Mouse (Mus musculus) CH12.LX (cell line): ENCODE data around the gene Ccdc141. TPM values are rescaled to one million over a fixed set of nuclear protein-coding genes. Genes with fewer than 3 reads are reported as not detected.

ENCODE experiments used
- DNase-seq: peaks from one replicate; pipeline ENCODE4 v3.0.0-alpha.2; 2013; ENCODE audit errors: extremely low read depth
- H3K27ac ChIP-seq: 2 replicates; pipeline ENCODE4 v1.5.1; 2012; ENCODE audit warnings: low read depth, mild to moderate bottlenecking, control low read depth, moderate library complexity; ENCODE audit not compliant: insufficient read depth
- H3K27me3 ChIP-seq: replicated peaks from 2 replicates; pipeline ENCODE3; 2012; ENCODE audit warnings: inconsistent platforms
- H3K36me3 ChIP-seq, 2 experiments: replicated peaks in 1 of 2; 2 replicates each; pipeline versions ENCODE3 to v1.6.1; 2012; ENCODE audit warnings: inconsistent platforms in 1 of 2, low read length in 1 of 2, mild to moderate bottlenecking in 1 of 2, mixed read lengths in 1 of 2, moderate library complexity in 1 of 2; ENCODE audit not compliant: control insufficient read depth in 1 of 2, insufficient read depth in 1 of 2
- H3K4me1 ChIP-seq, 2 experiments: 2 replicates each; pipeline ENCODE4 v1.6.1; 2012; ENCODE audit warnings: inconsistent platforms in 1 of 2, moderate library complexity in 1 of 2; ENCODE audit not compliant: insufficient read depth in 2 of 2, control insufficient read depth in 1 of 2
- H3K4me2 ChIP-seq: 2 replicates; pipeline ENCODE4 v1.6.1; 2012; ENCODE audit warnings: low read depth, mild to moderate bottlenecking, control low read depth; ENCODE audit not compliant: poor library complexity, insufficient read depth, severe bottlenecking
- H3K4me3 ChIP-seq, 3 experiments: fragments of 150-350 bp in 1 of 3; sonication (generic) in 1 of 3; replicated peaks in 1 of 3; 2 replicates each; pipeline versions ENCODE3 to v1.5.1; 2011 to 2012; ENCODE audit warnings: low read depth in 2 of 3, low read length in 2 of 3, mild to moderate bottlenecking in 2 of 3, moderate library complexity in 2 of 3, control low read depth in 1 of 3, improper control_type of control experiment in 1 of 3, inconsistent platforms in 1 of 3, mixed read lengths in 1 of 3; ENCODE audit not compliant: poor library complexity in 1 of 3
- H3K79me2 ChIP-seq: replicated peaks from 2 replicates; pipeline ENCODE4 v1.6.1; 2012; ENCODE audit warnings: mild to moderate bottlenecking, moderate library complexity; ENCODE audit not compliant: control insufficient read depth, poor library complexity, insufficient read depth, severe bottlenecking; ENCODE audit errors: extremely low read depth
- H3K9ac ChIP-seq: 2 replicates; pipeline ENCODE4 v1.6.1; 2012; ENCODE audit warnings: low read depth, mild to moderate bottlenecking, control low read depth, moderate library complexity; ENCODE audit not compliant: insufficient read depth
- H3K9me3 ChIP-seq: replicated peaks from 2 replicates; pipeline ENCODE3; 2012; ENCODE audit warnings: low read length, inconsistent platforms, mixed read lengths
- CHD1 ChIP-seq: IDR thresholded peaks from 2 replicates; pipeline ENCODE4 v1.6.1; 2012; ENCODE audit warnings: low read depth, low read length, improper control_type of control experiment, inconsistent platforms
- CHD2 ChIP-seq: IDR thresholded peaks from 2 replicates; pipeline ENCODE4 v1.6.1; 2011; ENCODE audit warnings: low read length, improper control_type of control experiment
- CTCF ChIP-seq, 2 experiments: IDR thresholded peaks in 1 of 2; conservative IDR thresholded peaks in 1 of 2; 2 replicates each; pipeline ENCODE4 v1.5.1; 2011 to 2012; ENCODE audit warnings: low read depth in 2 of 2, low read length in 2 of 2, improper control_type of control experiment in 1 of 2, inconsistent platforms in 1 of 2, mild to moderate bottlenecking in 1 of 2, moderate library complexity in 1 of 2
- ELF1 ChIP-seq: IDR thresholded peaks from 2 replicates; pipeline ENCODE4 v1.6.1; 2014; ENCODE audit warnings: low read depth, mild to moderate bottlenecking, inconsistent platforms, low read length, improper control_type of control experiment
- GABPA ChIP-seq: IDR thresholded peaks from 2 replicates; pipeline ENCODE4 v1.6.1; 2012; ENCODE audit warnings: low read depth, low read length, improper control_type of control experiment, inconsistent platforms; ENCODE audit not compliant: insufficient replicate concordance
- JUN ChIP-seq: IDR thresholded peaks from 2 replicates; pipeline ENCODE4 v1.6.1; 2011; ENCODE audit warnings: low read depth, mild to moderate bottlenecking, low read length, improper control_type of control experiment, moderate library complexity; ENCODE audit not compliant: insufficient read depth
- JUND ChIP-seq: conservative IDR thresholded peaks from 2 replicates; pipeline ENCODE4 v1.6.1; 2011; ENCODE audit warnings: low read depth, low read length, improper control_type of control experiment
- KAT2A ChIP-seq: IDR thresholded peaks from 2 replicates; pipeline ENCODE4 v1.6.1; 2012; ENCODE audit warnings: low read length, improper control_type of control experiment, inconsistent platforms; ENCODE audit not compliant: insufficient replicate concordance
- MAX ChIP-seq: IDR thresholded peaks from 2 replicates; pipeline ENCODE4 v1.6.1; 2011; ENCODE audit warnings: low read length, improper control_type of control experiment
- MAZ ChIP-seq: IDR thresholded peaks from 2 replicates; pipeline ENCODE4 v1.6.1; 2012; ENCODE audit warnings: low read depth, mild to moderate bottlenecking, inconsistent platforms, low read length, improper control_type of control experiment, moderate library complexity
- MEF2A ChIP-seq: IDR thresholded peaks from 2 replicates; pipeline ENCODE4 v1.6.1; 2014; ENCODE audit warnings: low read depth, mild to moderate bottlenecking, inconsistent platforms, low read length, improper control_type of control experiment, borderline replicate concordance
- MXI1 ChIP-seq: IDR thresholded peaks from 2 replicates; pipeline ENCODE4 v1.6.1; 2011; ENCODE audit warnings: mild to moderate bottlenecking, low read depth, low read length, improper control_type of control experiment
- NELFE ChIP-seq: IDR thresholded peaks from 2 replicates; pipeline ENCODE4 v1.6.1; 2011; ENCODE audit warnings: low read depth, low read length, improper control_type of control experiment
- NRF1 ChIP-seq: IDR thresholded peaks from 2 replicates; pipeline ENCODE4 v1.6.1; 2014; ENCODE audit warnings: low read depth, mild to moderate bottlenecking, inconsistent platforms, low read length, improper control_type of control experiment, moderate library complexity
- PAX5 ChIP-seq: IDR thresholded peaks from 2 replicates; pipeline ENCODE4 v1.6.1; 2012; ENCODE audit warnings: low read length, inconsistent platforms, mixed read lengths
- POLR2A ChIP-seq: IDR thresholded peaks from 2 replicates; pipeline ENCODE4 v1.6.1; 2011; ENCODE audit warnings: low read depth, mild to moderate bottlenecking, improper control_type of control experiment, low read length
- POLR2AphosphoS2 ChIP-seq: IDR thresholded peaks from 2 replicates; pipeline ENCODE4 v1.6.1; 2011; ENCODE audit warnings: low read depth, low read length, improper control_type of control experiment
- RCOR1 ChIP-seq: conservative IDR thresholded peaks from 2 replicates; pipeline ENCODE4 v1.6.1; 2012; ENCODE audit warnings: low read depth, mild to moderate bottlenecking, inconsistent platforms, low read length, improper control_type of control experiment
- SIN3A ChIP-seq: IDR thresholded peaks from 2 replicates; pipeline ENCODE4 v1.6.1; 2012; ENCODE audit warnings: low read length, improper control_type of control experiment, inconsistent platforms
- SMC3 ChIP-seq: IDR thresholded peaks from 2 replicates; pipeline ENCODE4 v1.6.1; 2011; ENCODE audit warnings: low read depth, low read length, improper control_type of control experiment
- TBP ChIP-seq: conservative IDR thresholded peaks from 2 replicates; pipeline ENCODE4 v1.6.1; 2011; ENCODE audit warnings: low read depth, low read length, improper control_type of control experiment
- USF1 ChIP-seq: IDR thresholded peaks from 2 replicates; pipeline ENCODE4 v1.6.1; 2014; ENCODE audit warnings: low read depth, mild to moderate bottlenecking, inconsistent platforms, low read length, improper control_type of control experiment
- USF2 ChIP-seq: conservative IDR thresholded peaks from 2 replicates; pipeline ENCODE4 v1.6.1; 2011; ENCODE audit warnings: low read depth, low read length, improper control_type of control experiment
- ZC3H11A ChIP-seq: IDR thresholded peaks from 2 replicates; pipeline ENCODE4 v1.6.1; 2012; ENCODE audit warnings: low read depth, mild to moderate bottlenecking, inconsistent platforms, low read length, improper control_type of control experiment
- ZKSCAN1 ChIP-seq: IDR thresholded peaks from 2 replicates; pipeline ENCODE4 v1.6.1; 2012; ENCODE audit warnings: low read depth, inconsistent platforms, low read length, improper control_type of control experiment, borderline replicate concordance
- ZMIZ1 ChIP-seq: IDR thresholded peaks from 2 replicates; pipeline ENCODE4 v1.6.1; 2012; ENCODE audit warnings: low read depth, mild to moderate bottlenecking, inconsistent platforms, low read length, improper control_type of control experiment
- ZNF384 ChIP-seq: IDR thresholded peaks from 2 replicates; pipeline ENCODE4 v1.6.1; 2012; ENCODE audit warnings: low read depth, low read length, improper control_type of control experiment, inconsistent platforms
- dilution Hi-C: fragments of 300-500 bp; cut with MboI; formaldehyde crosslinking; loops from 2 replicates; pipeline ENCODE4 v1.14.3; 2020; ENCODE audit warnings: low sequenced_read_pairs; ENCODE audit not compliant: extremely low pct_unique_long_range_greater_than_20kb, extremely low pct_ligation_motif_present
- in situ Hi-C: fragments of 300-500 bp; cut with MboI; formaldehyde crosslinking; loops from 3 replicates; pipeline ENCODE4 v1.14.3; 2019; ENCODE audit warnings: low sequenced_read_pairs, low pct_ligation_motif_present, low pct_unique_long_range_greater_than_20kb, mixed read lengths
- polyA plus RNA-seq: library from polyadenylated mRNA; unstranded; fragments of >175 nt; gene quantifications from 2 replicates; pipeline ENCODE4 v1.2.1, GENCODE M21; 2012; ENCODE audit warnings: low read depth; ENCODE audit not compliant: insufficient read length
- total RNA-seq, 2 experiments: library from RNA; depleted of rRNA; stranded (reverse); fragments of 300-350 nt in 1 of 2; fragments of >200 nt in 1 of 2; gene quantifications; 2 replicates each; pipeline ENCODE4 v1.2.3; 2012 to 2014

Ccdc141 gene
- total and polyA plus RNA-seq, 3 experiments, result not detected

- in situ Hi-C loops, result no loop called here
- Histone ChIP-seq H3K79me2 (no peaks in the 10 kb centered on the region), H3K36me3 (no peaks in the 10 kb centered on the region), H3K27me3 (no peaks in the 10 kb centered on the region), H3K4me3 (no peak overlapping the region), H3K4me1 (peaks cover 0 to 4% of the 10 kb centered on the region in 2 experiments; a peak in 2 of 4 replicates), H3K4me2 (no peak overlapping the region), H3K9ac (no peak overlapping the region), H3K9me3 (no peaks in the 10 kb centered on the region), H3K27ac (no peak overlapping the region)
- no peak for DNase-seq
- TF ChIP-seq MAX (no peak), TBP (no peak), NELFE (no peak), JUND (no peak), PAX5 (no peak), JUN (no peak)
- dilution Hi-C loops, result no loop called here
Measured at GRCm38 (mm10) chr2:76977650-76978049, 192.8 kb downstream of the Ccdc141 start.

GRCm38 (mm10) chr2:76972051-76972450, 198.4 kb downstream of the Ccdc141 start:
- dilution Hi-C loops, result no loop called here
- no peak for DNase-seq

GRCm38 (mm10) chr2:76971069-76971468, 199.4 kb downstream of the Ccdc141 start:
- dilution Hi-C loops (no loop called here), in situ Hi-C loops (no loop called here)
- no peak overlapping the region for H3K4me3 ChIP-seq
- no peaks in the 10 kb centered on the region for H3K4me1 ChIP-seq
- no peaks in the 10 kb centered on the region for H3K36me3 ChIP-seq
- DNase-seq, result no peak
- no peaks in the 10 kb centered on the region for H3K79me2 ChIP-seq
- no peak overlapping the region for H3K9ac ChIP-seq
- no peaks in the 10 kb centered on the region for H3K9me3 ChIP-seq
- H3K27me3 ChIP-seq, result no peaks in the 10 kb centered on the region
- no peak overlapping the region for H3K4me2 ChIP-seq
- no peak for TF ChIP-seq MXI1
- no peak for TF ChIP-seq USF1
- no peak for TF ChIP-seq SMC3
- no peak for TF ChIP-seq NRF1
- TF ChIP-seq POLR2AphosphoS2, result no peak
- TF ChIP-seq MAZ, result no peak
- no peak for TF ChIP-seq ZKSCAN1
- no peak for TF ChIP-seq GABPA
- no peak for TF ChIP-seq POLR2A
- TF ChIP-seq MEF2A, result no peak
- TF ChIP-seq JUND, result no peak
- no peak for TF ChIP-seq USF2
- no peak for TF ChIP-seq SIN3A
- no peak for TF ChIP-seq CHD2
- TF ChIP-seq, all 38 proteins: peak for 0
- no peak overlapping the region for H3K27ac ChIP-seq

More at GRCm38 (mm10) chr2:76972051-76972450, 198.4 kb downstream of the Ccdc141 start:
- H3K4me2 ChIP-seq, result no peak overlapping the region
- H3K27me3 ChIP-seq, result no peaks in the 10 kb centered on the region
- no peaks in the 10 kb centered on the region for H3K79me2 ChIP-seq
- H3K4me1 ChIP-seq, result no peaks in the 10 kb centered on the region
- no peak overlapping the region for H3K27ac ChIP-seq
- H3K9me3 ChIP-seq, result no peaks in the 10 kb centered on the region
- H3K36me3 ChIP-seq, result no peaks in the 10 kb centered on the region
- no peak for TF ChIP-seq MAZ
- no peak for TF ChIP-seq KAT2A
- no peak for TF ChIP-seq ZMIZ1
- TF ChIP-seq ELF1, result no peak
- TF ChIP-seq CHD1, result no peak
- TF ChIP-seq CTCF (conservative IDR thresholded peaks at IDR 0.05 in 1 of 2, IDR thresholded peaks at IDR 0.05 in 1 of 2; ENCODE audit: low read depth in 2 of 2, low read length in 2 of 2), result no peak
- TF ChIP-seq RCOR1, result no peak
- TF ChIP-seq ZC3H11A, result no peak
- no peak for TF ChIP-seq MAX
- TF ChIP-seq ZNF384, result no peak
- no peak for TF ChIP-seq TBP
- no peak for TF ChIP-seq MXI1
- H3K9ac ChIP-seq, result no peak overlapping the region
- in situ Hi-C loops, result no loop called here
- no peak overlapping the region for H3K4me3 ChIP-seq
